Mouse (Mus musculus): ENCODE data around the gene Rreb1. TPM values are rescaled to one million over a fixed set of nuclear protein-coding genes. Genes with fewer than 3 reads are reported as not detected.

The Rreb1 gene
- polyA plus RNA-seq, 1 experiment from 2014 or later: 3.0 TPM

DNA sequence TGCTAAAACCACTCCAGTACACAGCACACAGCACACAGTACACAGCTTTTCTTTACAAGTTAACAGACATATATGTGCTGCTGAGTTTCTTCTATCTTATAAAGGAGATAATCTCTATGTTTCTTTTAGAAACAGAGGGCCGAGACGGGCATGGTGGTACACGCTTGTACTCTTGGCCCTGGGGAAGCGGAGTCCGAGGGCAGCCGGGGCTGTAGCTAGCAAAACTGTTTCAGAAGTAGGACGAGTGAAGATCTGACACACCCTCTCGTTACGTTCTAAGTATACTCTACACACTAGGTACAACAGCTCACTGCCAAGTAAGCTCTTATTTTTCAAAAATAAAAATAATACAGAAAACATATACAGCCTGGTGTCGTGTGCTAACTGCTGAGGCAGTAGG lies 202.1 kb downstream of the Rreb1 start:
- Histone ChIP-seq H3K4me1 (ENCODE audit: control insufficient read depth, insufficient read depth, low read length) (no peaks in the 10 kb centered on the region), H3K27ac (ENCODE audit: low read depth, low read length) (no peak overlapping the region), H3K27me3 (ENCODE audit: control insufficient read depth, insufficient read depth, low read length) (no peaks in the 10 kb centered on the region), H3K9ac (replicated peaks; ENCODE audit: low read depth, low read length) (no peak overlapping the region), H3K36me3 (ENCODE audit: control insufficient read depth, insufficient read depth, low read length) (peaks cover 48% of the 10 kb centered on the region), H3K4me3 (ENCODE audit: low read depth, low read length) (no peak overlapping the region), H3K4me2 (ENCODE audit: low read depth, low read length) (no peak overlapping the region), H3K9me3 (ENCODE audit: control insufficient read depth, low read length) (no peaks in the 10 kb centered on the region)
- ATAC-seq (ENCODE audit: low read depth): no peak
- WGBS: 93% methylated on average over 10 of the region's 10 CpGs

DNA sequence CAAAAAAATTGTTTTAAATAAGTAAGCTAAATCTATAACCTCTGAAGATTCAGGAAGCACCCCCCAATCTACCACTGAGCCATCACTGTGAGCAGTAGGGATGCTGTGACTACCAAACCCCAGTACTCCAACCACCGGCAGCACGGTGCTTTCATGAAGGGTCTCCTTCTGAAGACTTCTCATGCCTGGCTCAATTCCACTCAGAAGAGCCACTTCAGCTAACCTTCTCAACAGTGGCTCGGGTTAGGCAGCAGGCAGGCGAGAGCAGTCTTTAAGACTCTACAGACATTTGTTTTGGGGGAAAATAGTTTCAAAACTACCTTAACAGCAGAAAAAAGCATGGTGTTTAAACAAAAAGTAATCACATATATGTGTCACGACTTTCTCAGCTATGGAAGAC lies 202.9 kb downstream of the Rreb1 start:
- Histone ChIP-seq H3K27me3 (ENCODE audit: control insufficient read depth, insufficient read depth, low read length) (no peaks in the 10 kb centered on the region), H3K27ac (ENCODE audit: low read depth, low read length) (no peak overlapping the region), H3K9me3 (ENCODE audit: control insufficient read depth, low read length) (no peaks in the 10 kb centered on the region), H3K4me1 (ENCODE audit: control insufficient read depth, insufficient read depth, low read length) (no peaks in the 10 kb centered on the region), H3K4me2 (ENCODE audit: low read depth, low read length) (no peak overlapping the region), H3K4me3 (ENCODE audit: low read depth, low read length) (no peak overlapping the region), H3K9ac (replicated peaks; ENCODE audit: low read depth, low read length) (no peak overlapping the region), H3K36me3 (ENCODE audit: control insufficient read depth, insufficient read depth, low read length) (peaks cover 54% of the 10 kb centered on the region)
- WGBS: 92% methylated on average over 5 of the region's 5 CpGs
- ATAC-seq (ENCODE audit: low read depth): no peak

DNA sequence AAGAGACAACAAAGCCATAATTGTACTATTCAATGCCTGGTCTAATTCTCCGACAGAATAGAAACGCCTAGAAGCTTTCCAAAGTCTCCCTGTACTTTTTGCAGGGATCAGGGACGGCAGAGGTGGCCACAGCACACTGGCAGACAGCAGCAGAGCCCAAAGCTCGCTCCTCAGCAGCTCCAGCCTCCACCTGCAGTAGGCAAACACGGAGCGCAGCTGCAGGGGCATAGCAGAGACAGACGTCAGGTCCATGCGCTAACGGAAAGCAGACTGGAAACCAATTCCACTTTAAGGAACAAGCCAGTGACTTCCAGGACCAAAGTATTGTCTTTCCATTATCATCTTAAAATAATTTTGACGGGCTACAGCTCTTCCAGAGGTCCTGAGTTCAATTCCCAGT lies 208.0 kb downstream of the Rreb1 start:
- WGBS: 81% methylated on average over 10 of the region's 10 CpGs
- Histone ChIP-seq H3K4me1 (ENCODE audit: control insufficient read depth, insufficient read depth, low read length) (no peaks in the 10 kb centered on the region), H3K4me3 (ENCODE audit: low read depth, low read length) (no peak overlapping the region), H3K27me3 (ENCODE audit: control insufficient read depth, insufficient read depth, low read length) (no peaks in the 10 kb centered on the region), H3K9ac (replicated peaks; ENCODE audit: low read depth, low read length) (no peak overlapping the region), H3K27ac (ENCODE audit: low read depth, low read length) (no peak overlapping the region), H3K9me3 (ENCODE audit: control insufficient read depth, low read length) (no peaks in the 10 kb centered on the region), H3K4me2 (ENCODE audit: low read depth, low read length) (no peak overlapping the region), H3K36me3 (ENCODE audit: control insufficient read depth, insufficient read depth, low read length) (peaks cover 74% of the 10 kb centered on the region)
- ATAC-seq (ENCODE audit: low read depth): no peak

DNA sequence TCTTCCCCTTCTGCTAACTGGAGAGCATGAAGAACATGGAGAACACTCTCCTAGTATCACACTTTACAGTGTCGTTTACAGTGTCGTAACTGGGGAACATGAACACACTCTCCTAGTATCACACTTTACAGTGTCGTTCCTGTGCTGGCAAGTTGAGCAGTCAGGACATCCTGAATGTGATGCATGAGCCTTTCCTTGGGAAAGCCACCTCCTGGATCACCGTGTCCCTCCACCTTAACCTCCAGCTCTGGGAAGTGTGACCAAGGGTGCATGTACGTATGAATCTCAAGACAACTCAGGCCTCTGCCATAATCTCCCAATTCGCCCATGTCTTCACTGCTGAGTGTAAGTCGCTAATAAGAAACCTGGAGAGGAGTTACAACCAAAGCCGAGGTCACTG lies 211.5 kb downstream of the Rreb1 start:
- Histone ChIP-seq H3K4me3 (ENCODE audit: low read depth, low read length) (no peak overlapping the region), H3K4me2 (ENCODE audit: low read depth, low read length) (no peak overlapping the region), H3K4me1 (ENCODE audit: control insufficient read depth, insufficient read depth, low read length) (peaks cover 7% of the 10 kb centered on the region), H3K36me3 (ENCODE audit: control insufficient read depth, insufficient read depth, low read length) (peaks cover 48% of the 10 kb centered on the region), H3K9ac (replicated peaks; ENCODE audit: low read depth, low read length) (no peak overlapping the region), H3K27me3 (ENCODE audit: control insufficient read depth, insufficient read depth, low read length) (no peaks in the 10 kb centered on the region; the same call in 1 of the 2 replicates), H3K27ac (ENCODE audit: low read depth, low read length) (no peak overlapping the region), H3K9me3 (ENCODE audit: control insufficient read depth, low read length) (no peaks in the 10 kb centered on the region)
- ATAC-seq (ENCODE audit: low read depth): no peak
- 95% methylated on average over 8 of the region's 8 CpGs for WGBS

DNA sequence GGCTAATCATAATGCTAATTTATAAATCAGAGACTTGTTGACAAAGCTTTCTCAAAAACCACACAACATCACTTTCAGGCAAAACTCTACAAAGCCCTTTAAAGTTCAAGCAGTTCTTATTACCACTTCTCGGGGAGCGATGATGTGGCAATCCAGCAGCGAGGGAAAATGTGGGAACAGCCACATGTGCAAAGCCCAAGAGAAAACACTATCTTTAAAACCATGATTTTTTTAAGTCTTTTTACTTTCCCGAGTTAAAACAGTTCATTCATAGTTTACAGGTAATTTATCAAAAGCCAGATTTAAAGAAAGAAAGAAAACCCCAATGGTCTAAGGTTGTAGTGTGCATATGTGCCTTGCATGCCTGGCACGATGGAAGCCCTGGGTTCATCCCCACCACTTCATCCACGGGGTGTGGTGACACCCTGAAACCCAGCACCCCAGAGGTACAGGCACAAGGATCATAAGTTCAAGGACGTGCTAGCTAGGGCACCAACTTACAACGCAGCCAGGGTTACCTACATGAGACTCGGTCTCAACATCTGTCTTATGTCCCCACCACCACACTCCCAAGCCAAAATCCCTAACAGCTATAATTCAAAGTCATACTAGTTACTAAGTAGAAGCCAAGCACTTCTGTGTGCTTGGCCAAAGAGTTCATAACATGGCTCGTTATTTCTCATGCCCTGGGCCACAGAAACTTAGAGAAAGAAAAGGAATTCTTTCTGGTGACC lies 214.6 kb downstream of the Rreb1 start:
- H3K4me2 ChIP-seq (ENCODE audit: low read depth, low read length): peak overlapping the region; percentile 87
- H3K9ac ChIP-seq (replicated peaks; ENCODE audit: low read depth, low read length): peak overlapping the region; percentile 89
- no peak overlapping the region for H3K27ac ChIP-seq (ENCODE audit: low read depth, low read length)
- H3K27me3 ChIP-seq (ENCODE audit: control insufficient read depth, insufficient read depth, low read length): no peaks in the 10 kb centered on the region; the same call in 1 of the 2 replicates
- WGBS: 15% methylated on average over 10 of the region's 10 CpGs
- H3K4me1 ChIP-seq (ENCODE audit: control insufficient read depth, insufficient read depth, low read length): peaks cover 7% of the 10 kb centered on the region
- H3K4me3 ChIP-seq (ENCODE audit: low read depth, low read length): peak overlapping the region; percentile 87
- no peak for ATAC-seq (ENCODE audit: low read depth)
- peaks cover 21% of the 10 kb centered on the region for H3K36me3 ChIP-seq (ENCODE audit: control insufficient read depth, insufficient read depth, low read length)
- no peaks in the 10 kb centered on the region for H3K9me3 ChIP-seq (ENCODE audit: control insufficient read depth, low read length)

DNA sequence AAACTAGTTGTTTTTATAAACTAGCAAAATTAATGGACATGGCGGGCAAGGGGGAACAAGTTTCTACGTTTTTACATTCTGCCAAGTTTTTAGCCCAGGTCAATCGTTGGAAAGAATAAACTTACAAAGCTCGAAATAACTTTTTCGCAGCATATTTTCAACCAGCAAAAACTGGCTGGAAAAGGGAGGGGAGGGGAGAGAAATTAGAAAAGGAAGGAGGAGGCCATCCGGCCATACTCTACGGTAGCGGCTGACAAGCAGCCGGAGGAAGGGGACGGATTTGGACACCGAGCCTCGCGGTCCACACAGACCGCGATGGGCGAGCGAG lies 215.1 kb downstream of the Rreb1 start:
- WGBS: under 1% methylated on average over 17 of the region's 17 CpGs
- Histone ChIP-seq H3K4me3 (ENCODE audit: low read depth, low read length) (peak overlapping the region; percentile 87), H3K27ac (ENCODE audit: low read depth, low read length) (peak overlapping the region; percentile 91), H3K9me3 (ENCODE audit: control insufficient read depth, low read length) (no peaks in the 10 kb centered on the region), H3K4me2 (ENCODE audit: low read depth, low read length) (peak overlapping the region; percentile 87), H3K9ac (replicated peaks; ENCODE audit: low read depth, low read length) (peak overlapping the region; percentile 89), H3K36me3 (ENCODE audit: control insufficient read depth, insufficient read depth, low read length) (peaks cover 16% of the 10 kb centered on the region), H3K27me3 (ENCODE audit: control insufficient read depth, insufficient read depth, low read length) (no peaks in the 10 kb centered on the region; the same call in 1 of the 2 replicates), H3K4me1 (ENCODE audit: control insufficient read depth, insufficient read depth, low read length) (peaks cover 7% of the 10 kb centered on the region)
- ATAC-seq (ENCODE audit: low read depth): no peak

DNA sequence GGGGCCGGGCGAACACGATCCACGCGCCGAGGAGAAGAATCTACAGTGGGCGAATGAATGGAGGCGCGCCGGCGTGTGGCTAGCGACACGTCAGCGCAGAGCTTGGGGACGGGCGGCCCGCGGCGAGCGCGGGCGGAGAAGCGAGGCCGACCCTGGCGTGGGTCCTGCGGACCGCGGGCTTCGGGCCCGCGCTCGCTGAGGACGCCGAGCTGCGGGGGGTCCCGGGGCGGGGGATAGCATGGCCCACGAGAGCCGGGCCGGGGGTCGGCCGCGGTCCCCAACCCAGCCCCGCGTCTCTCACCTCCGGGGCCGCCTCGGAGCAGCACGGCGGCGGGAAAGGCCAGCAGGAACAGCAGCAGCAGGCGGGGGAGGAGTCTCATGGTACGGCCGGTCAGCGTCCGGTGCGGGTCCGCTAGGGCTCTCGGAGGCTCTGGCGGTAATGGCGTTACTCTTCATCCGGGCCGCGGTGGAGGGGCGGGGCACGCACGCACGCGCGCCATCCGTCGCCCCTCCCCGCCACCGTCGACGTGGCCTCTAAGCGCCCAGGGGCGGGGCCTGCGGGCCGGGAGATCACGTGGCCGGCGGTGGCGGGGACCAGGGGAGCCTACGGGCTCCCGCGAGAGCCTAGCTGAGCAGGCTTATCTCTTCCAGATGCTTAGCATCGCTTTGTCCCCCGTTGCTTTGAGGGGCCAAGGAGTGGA lies 215.7 kb downstream of the Rreb1 start, which contains the start of gene Ssr1:
Gene Ssr1 (minus strand): TSS at position 514 of the 701 bp plus-strand sequence.
- H3K4me3 ChIP-seq (ENCODE audit: low read depth, low read length): peak within 1 kb of the TSS; percentile 87
- H3K27ac ChIP-seq (ENCODE audit: low read depth, low read length): peak within 1 kb of the TSS; percentile 91
- H3K4me1 ChIP-seq (ENCODE audit: control insufficient read depth, insufficient read depth, low read length): peaks cover 7% of the 10 kb centered on the region
- peak within 1 kb of the TSS; percentile 87 for H3K4me2 ChIP-seq (ENCODE audit: low read depth, low read length)
- no peaks in the 10 kb centered on the region for H3K9me3 ChIP-seq (ENCODE audit: control insufficient read depth, low read length)
- under 1% methylated on average over 45 of the region's 89 CpGs for WGBS
- H3K36me3 ChIP-seq (ENCODE audit: control insufficient read depth, insufficient read depth, low read length): peaks cover 11% of the 10 kb centered on the region
- peak within 1 kb of the TSS; percentile 89 for H3K9ac ChIP-seq (replicated peaks; ENCODE audit: low read depth, low read length)
- H3K27me3 ChIP-seq (ENCODE audit: control insufficient read depth, insufficient read depth, low read length): no peaks in the 10 kb centered on the region; the same call in 1 of the 2 replicates
- peak; percentile 98 for ATAC-seq (ENCODE audit: low read depth)

DNA sequence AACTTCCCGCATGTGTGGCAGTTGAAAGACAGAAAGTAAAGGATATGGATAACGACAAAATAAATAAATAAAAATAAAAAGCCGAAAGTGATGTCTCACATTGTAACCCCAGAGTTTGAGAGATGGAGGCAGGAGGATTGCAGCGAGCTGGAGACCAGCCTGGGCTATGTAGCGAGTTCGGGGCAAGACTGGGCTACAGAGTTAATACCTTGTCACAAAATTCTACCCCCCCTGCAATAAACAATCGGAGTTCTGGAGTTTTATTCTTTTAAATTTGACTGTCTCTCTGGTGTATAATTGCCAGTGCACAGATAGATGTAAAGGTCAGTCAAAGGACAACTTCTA lies 216.2 kb downstream of the Rreb1 start:
- WGBS: 24% methylated on average over 7 of the region's 7 CpGs
- H3K9me3 ChIP-seq (ENCODE audit: control insufficient read depth, low read length): no peaks in the 10 kb centered on the region
- peak; percentile 58 for ATAC-seq (ENCODE audit: low read depth)
- H3K36me3 ChIP-seq (ENCODE audit: control insufficient read depth, insufficient read depth, low read length): peaks cover 6% of the 10 kb centered on the region
- no peaks in the 10 kb centered on the region; the same call in 1 of the 2 replicates for H3K27me3 ChIP-seq (ENCODE audit: control insufficient read depth, insufficient read depth, low read length)
- H3K27ac ChIP-seq (ENCODE audit: low read depth, low read length): peak overlapping the region; percentile 91
- H3K4me3 ChIP-seq (ENCODE audit: low read depth, low read length): peak overlapping the region; percentile 87
- H3K9ac ChIP-seq (replicated peaks; ENCODE audit: low read depth, low read length): peak overlapping the region; percentile 89
- peak overlapping the region; percentile 55 for H3K4me2 ChIP-seq (ENCODE audit: low read depth, low read length)
- H3K4me1 ChIP-seq (ENCODE audit: control insufficient read depth, insufficient read depth, low read length): peaks cover 7% of the 10 kb centered on the region

DNA sequence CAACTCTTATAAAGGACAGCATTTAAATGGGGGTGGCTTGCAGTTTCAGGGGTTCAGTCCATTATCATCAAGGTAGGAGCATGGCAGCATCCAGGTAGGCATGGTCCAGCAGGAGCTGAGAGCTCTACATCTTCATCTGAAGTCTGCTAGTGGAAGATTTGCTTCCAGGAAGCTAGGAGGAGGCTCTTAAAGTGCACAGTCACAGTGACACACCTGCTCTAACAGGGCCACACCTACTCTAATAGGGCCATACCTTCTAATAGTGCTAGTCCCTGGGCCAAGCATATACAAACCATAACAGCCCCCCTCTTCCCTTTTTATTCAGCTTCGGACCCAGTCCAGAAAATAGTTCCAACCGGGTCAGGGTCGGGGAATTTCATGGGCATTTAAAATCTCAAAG lies 221.5 kb downstream of the Rreb1 start:
- Histone ChIP-seq H3K4me1 (ENCODE audit: control insufficient read depth, insufficient read depth, low read length) (no peaks in the 10 kb centered on the region), H3K4me3 (ENCODE audit: low read depth, low read length) (no peak overlapping the region), H3K36me3 (ENCODE audit: control insufficient read depth, insufficient read depth, low read length) (no peaks in the 10 kb centered on the region), H3K9ac (replicated peaks; ENCODE audit: low read depth, low read length) (no peak overlapping the region), H3K9me3 (ENCODE audit: control insufficient read depth, low read length) (no peaks in the 10 kb centered on the region), H3K4me2 (ENCODE audit: low read depth, low read length) (no peak overlapping the region), H3K27me3 (ENCODE audit: control insufficient read depth, insufficient read depth, low read length) (no peaks in the 10 kb centered on the region), H3K27ac (ENCODE audit: low read depth, low read length) (no peak overlapping the region)
- 73% methylated on average over 3 of the region's 3 CpGs for WGBS
- ATAC-seq (ENCODE audit: low read depth): no peak
